ENCODE assay signal across 7 mouse cellular contexts in genomic region chr6:89087620-89088019, GRCm38 (mm10).
"Had no signal": no experiment of that assay in that cellular context is flagged by ENCODE, and none has a peak within 500 bp of the region (broad histone marks: within the 10 kb centered on the region; RNA-seq: fewer than 3 reads in every experiment).

No protein-coding gene starts in this region.

- DNase-seq: kidney, adult 8-10 months; kidney, postnatal 10 days; kidney, postnatal 36 days; left cerebral cortex, postnatal 4 days; liver, postnatal 0 days; lung, embryonic 14.5 days; thymus, postnatal 25 days had no signal
